Mouse (Mus musculus): ENCODE results near the gene Zfp622.

Zfp622 gene

GRCm38 (mm10) chr15:25984067-25984733, at the start of gene Zfp622:
Zfp622 (plus strand) TSS chr15:25984366.
- ATAC-seq (ENCODE audit: low TSS enrichment): peak; percentile 98

- peak; percentile 31 for ATAC-seq (ENCODE audit: low TSS enrichment)
Observed at GRCm38 (mm10) chr15:25934411-25934810, 49.8 kb upstream of the Zfp622 start.

GRCm38 (mm10) chr15:25938496-25938895, 45.7 kb upstream of the Zfp622 start:
- ATAC-seq (ENCODE audit: low TSS enrichment): no peak

GRCm38 (mm10) chr15:25940397-25941377, 43.5 kb upstream of the Zfp622 start:
- ATAC-seq (ENCODE audit: low TSS enrichment): peak; percentile 66

GRCm38 (mm10) chr15:25941514-25941913, 42.7 kb upstream of the Zfp622 start:
- ATAC-seq (ENCODE audit: low TSS enrichment): no peak

- no peak for ATAC-seq (ENCODE audit: low TSS enrichment)
Observed at GRCm38 (mm10) chr15:25942415-25942814, 41.8 kb upstream of the Zfp622 start.

GRCm38 (mm10) chr15:25943386-25944137, 40.6 kb upstream of the Zfp622 start:
- ATAC-seq (ENCODE audit: low TSS enrichment): no peak

GRCm38 (mm10) chr15:25945224-25945623, 38.9 kb upstream of the Zfp622 start:
- ATAC-seq (ENCODE audit: low TSS enrichment): no peak

- no peak for ATAC-seq (ENCODE audit: low TSS enrichment)
Observed at GRCm38 (mm10) chr15:25946482-25946881, 37.7 kb upstream of the Zfp622 start.

GRCm38 (mm10) chr15:25947383-25947782, 36.8 kb upstream of the Zfp622 start:
- ATAC-seq (ENCODE audit: low TSS enrichment): no peak

GRCm38 (mm10) chr15:25948257-25949223, 35.6 kb upstream of the Zfp622 start:
- ATAC-seq (ENCODE audit: low TSS enrichment): peak; percentile 79

GRCm38 (mm10) chr15:25949696-25950095, 34.5 kb upstream of the Zfp622 start:
- no peak for ATAC-seq (ENCODE audit: low TSS enrichment)

GRCm38 (mm10) chr15:25950584-25950983, 33.6 kb upstream of the Zfp622 start:
- ATAC-seq (ENCODE audit: low TSS enrichment): no peak

- no peak for ATAC-seq (ENCODE audit: low TSS enrichment)
Observed at GRCm38 (mm10) chr15:25951037-25951436, 33.1 kb upstream of the Zfp622 start.

- ATAC-seq (ENCODE audit: low TSS enrichment): no peak
Observed at GRCm38 (mm10) chr15:25956001-25956400, 28.2 kb upstream of the Zfp622 start.

GRCm38 (mm10) chr15:25956422-25957117, 27.6 kb upstream of the Zfp622 start:
- ATAC-seq (ENCODE audit: low TSS enrichment): no peak

GRCm38 (mm10) chr15:25957651-25958050, 26.5 kb upstream of the Zfp622 start:
- no peak for ATAC-seq (ENCODE audit: low TSS enrichment)

- peak; percentile 95 for ATAC-seq (ENCODE audit: low TSS enrichment)
Observed at GRCm38 (mm10) chr15:25959375-25959774, 24.8 kb upstream of the Zfp622 start.

GRCm38 (mm10) chr15:25960231-25960630, 23.9 kb upstream of the Zfp622 start:
- no peak for ATAC-seq (ENCODE audit: low TSS enrichment)

- no peak for ATAC-seq (ENCODE audit: low TSS enrichment)
Observed at GRCm38 (mm10) chr15:25966220-25966774, 17.9 kb upstream of the Zfp622 start.

All from frontal cortex, adult (tissue).